Mouse (Mus musculus): ENCODE measurements around the gene Fbp1.
"Not testable (repeated sequence)": the region's sequence is repeated elsewhere in the genome, so short reads cannot be mapped to it uniquely, and the experiment has no call there.

Fbp1 gene

DNA sequence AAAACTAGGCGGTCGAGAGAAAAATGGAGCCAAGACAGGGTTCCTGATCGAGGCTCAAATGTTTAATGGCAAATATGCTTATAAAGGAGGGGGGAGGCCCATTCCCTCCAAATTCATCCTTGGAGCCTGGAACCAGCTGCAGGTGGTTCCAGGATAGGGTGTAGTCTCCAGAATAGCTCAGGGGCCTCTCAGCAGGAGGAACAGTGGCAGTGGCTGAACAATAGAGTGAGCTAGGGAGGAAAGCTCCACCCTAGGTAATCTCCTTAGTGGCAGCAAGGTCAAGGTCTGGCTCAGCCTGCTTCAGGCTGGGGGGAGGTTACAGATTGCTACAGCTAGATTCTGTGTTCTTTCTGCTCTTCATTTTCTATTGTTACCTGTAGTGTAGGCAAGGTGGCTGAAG, 72.4 kb downstream of the Fbp1 start:
- DNase-seq = not testable (repeated sequence)
